Mouse (Mus musculus) adrenal gland, adult (tissue): ENCODE results near the gene Riiad1.
A peak's percentile ranks its signal among the peaks of the same experiment; 100 is the strongest.

Experiments used
- DNase-seq, 2 experiments: peaks; one replicate each; pipeline ENCODE4 v3.0.0; 2022 to 2023; ENCODE audit warnings: low spot score in 1 of 2; ENCODE audit not compliant: inconsistent age in 2 of 2

The Riiad1 gene

GRCm38 (mm10) chr3:94463926-94464578 is 16.1 kb downstream of the Riiad1 start:
- DNase-seq, result peak in 1 of 2 experiments; percentile 47

- DNase-seq, result no peak
Observed at GRCm38 (mm10) chr3:94459834-94460233, 20.3 kb downstream of the Riiad1 start.

- no peak for DNase-seq
Observed at GRCm38 (mm10) chr3:94457055-94457454, 23.1 kb downstream of the Riiad1 start.

- peak; percentile 86 to 94 for DNase-seq
Observed at GRCm38 (mm10) chr3:94456529-94457000, 23.6 kb downstream of the Riiad1 start.

- DNase-seq, result no peak
Observed at GRCm38 (mm10) chr3:94449377-94449776, 30.8 kb downstream of the Riiad1 start.

GRCm38 (mm10) chr3:94443597-94443964 is 36.6 kb downstream of the Riiad1 start, which contains the start of gene Oaz3:
TSS of gene Oaz3 (minus strand) at chr3:94443915.
- DNase-seq, result no peak

GRCm38 (mm10) chr3:94442951-94443596 is 37.1 kb downstream of the Riiad1 start, which contains the start of gene Mrpl9:
TSS of gene Mrpl9 (plus strand) at chr3:94443318.
- peak; percentile 95 to 97 for DNase-seq

- peak in 1 of 2 experiments; percentile 37 for DNase-seq
Observed at GRCm38 (mm10) chr3:94441182-94441581, 39.0 kb downstream of the Riiad1 start.

GRCm38 (mm10) chr3:94436420-94436819 is 43.7 kb downstream of the Riiad1 start:
- DNase-seq, result no peak

- no peak for DNase-seq
Observed at GRCm38 (mm10) chr3:94434305-94434704, 45.8 kb downstream of the Riiad1 start.

- no peak for DNase-seq
Observed at GRCm38 (mm10) chr3:94430980-94431379, 49.2 kb downstream of the Riiad1 start.
